Mouse (Mus musculus): ENCODE data around the gene Gm45062.
"Not testable (repeated sequence)": the region's sequence is repeated elsewhere in the genome, so short reads cannot be mapped to it uniquely, and the experiment has no call there.

The Gm45062 gene

DNA sequence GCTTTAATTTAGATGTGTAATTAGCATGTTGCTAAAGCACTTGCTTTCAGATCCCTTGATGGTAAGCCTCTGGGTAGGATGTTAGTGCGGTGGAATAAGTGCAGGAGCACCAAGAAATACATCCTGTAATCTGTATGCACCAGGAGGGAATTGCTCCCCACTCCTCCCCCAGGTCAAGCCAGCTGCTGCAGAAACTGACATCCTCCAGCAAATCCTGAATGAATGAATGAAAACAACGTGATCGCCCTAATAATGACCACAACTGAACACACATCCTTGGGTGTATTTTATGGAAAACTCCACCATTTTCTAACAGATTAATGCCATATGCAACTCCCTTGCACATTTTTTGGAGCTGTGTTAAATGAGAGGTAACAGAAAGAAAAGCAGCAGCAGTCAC is 252.2 kb downstream of the Gm45062 start:
- DNase-seq, result no peak

DNA sequence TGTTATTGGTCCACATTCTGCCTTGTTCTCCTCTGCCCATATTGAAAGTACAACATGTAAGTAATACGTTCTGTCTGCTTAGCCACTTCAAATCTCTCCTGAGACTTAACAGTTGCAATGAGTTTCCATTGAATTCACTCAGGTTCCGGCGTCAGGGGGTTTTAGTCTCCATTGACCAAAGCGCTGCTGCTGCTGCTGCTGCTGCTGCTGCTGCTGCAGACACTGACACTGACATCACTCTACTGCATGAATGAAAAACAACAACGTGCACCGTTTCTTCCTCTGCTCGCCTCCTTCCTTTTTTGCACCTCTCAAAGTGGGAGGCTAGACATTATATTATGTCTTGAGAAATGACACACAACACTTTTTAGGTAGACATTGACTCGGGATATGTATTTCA is 253.2 kb downstream of the Gm45062 start:
- no peak for DNase-seq

- DNase-seq, result no peak
These were observed 260.4 kb downstream of the Gm45062 start for GRCm38 (mm10) chr6:8519687-8520086.

- DNase-seq, result no peak
These were observed 262.0 kb downstream of the Gm45062 start for GRCm38 (mm10) chr6:8521231-8521630.

GRCm38 (mm10) chr6:8524717-8525116 is 265.5 kb downstream of the Gm45062 start:
- DNase-seq, result no peak

DNA sequence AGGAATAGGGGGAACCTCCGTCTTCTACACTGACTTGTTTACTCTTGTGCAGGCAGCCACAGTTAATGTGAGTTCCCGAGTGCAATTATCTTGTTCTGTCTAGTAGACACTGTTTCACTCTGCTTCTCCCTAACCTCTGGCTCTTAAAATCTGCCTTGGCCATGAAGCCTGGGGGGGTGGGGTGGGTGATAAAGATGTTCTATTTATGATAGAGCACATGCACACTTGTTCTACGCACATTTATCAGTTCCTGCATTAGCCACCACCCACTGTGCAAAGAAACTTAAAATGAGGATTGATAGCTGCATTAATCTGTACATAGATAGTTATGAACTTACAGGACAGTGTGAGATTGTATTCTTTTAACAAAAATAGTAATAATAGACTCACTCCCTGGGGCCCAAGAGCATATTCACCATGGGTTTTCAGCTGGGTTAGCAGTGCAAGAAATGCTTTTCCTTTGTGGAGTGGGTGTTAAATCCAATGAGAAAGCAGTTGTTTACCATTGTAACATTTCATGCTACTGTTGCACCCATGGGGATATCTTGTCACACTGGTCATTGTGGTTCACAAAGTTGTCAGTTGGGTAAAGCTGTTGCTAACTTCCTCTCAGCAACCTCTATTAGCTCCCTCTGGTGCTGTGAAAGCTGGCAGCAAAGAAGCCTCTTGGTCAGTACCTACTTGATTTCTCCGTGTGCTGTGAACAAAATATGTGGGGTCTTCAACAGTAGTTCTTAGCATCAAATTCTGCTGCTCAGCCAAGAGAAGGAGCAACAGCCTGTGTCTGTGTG is 272.0 kb downstream of the Gm45062 start:
- no peak for DNase-seq

DNA sequence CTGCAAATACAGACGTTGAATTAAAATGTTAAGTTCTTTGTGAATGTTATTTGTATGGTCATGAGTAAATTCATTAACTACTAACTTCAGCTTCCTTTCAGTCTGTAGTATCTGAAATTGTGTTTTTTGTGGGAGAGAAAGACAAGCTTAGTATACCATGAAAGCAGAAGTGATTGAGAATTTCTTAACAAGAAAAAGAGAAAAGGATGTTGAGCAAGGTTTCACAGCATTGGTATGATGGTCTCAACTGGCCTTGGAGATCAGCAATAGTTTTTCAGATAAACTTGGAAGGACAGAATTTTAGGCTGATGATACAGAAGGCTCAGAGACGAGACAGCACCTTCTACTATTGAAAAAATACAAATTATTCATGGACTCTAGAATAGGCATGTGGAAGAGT is 277.7 kb downstream of the Gm45062 start:
- DNase-seq, result no peak

GRCm38 (mm10) chr6:8541531-8541930 is 282.3 kb downstream of the Gm45062 start:
- DNase-seq, result not testable (repeated sequence)

GRCm38 (mm10) chr6:8544822-8545221 is 285.6 kb downstream of the Gm45062 start:
- DNase-seq, result no peak

DNA sequence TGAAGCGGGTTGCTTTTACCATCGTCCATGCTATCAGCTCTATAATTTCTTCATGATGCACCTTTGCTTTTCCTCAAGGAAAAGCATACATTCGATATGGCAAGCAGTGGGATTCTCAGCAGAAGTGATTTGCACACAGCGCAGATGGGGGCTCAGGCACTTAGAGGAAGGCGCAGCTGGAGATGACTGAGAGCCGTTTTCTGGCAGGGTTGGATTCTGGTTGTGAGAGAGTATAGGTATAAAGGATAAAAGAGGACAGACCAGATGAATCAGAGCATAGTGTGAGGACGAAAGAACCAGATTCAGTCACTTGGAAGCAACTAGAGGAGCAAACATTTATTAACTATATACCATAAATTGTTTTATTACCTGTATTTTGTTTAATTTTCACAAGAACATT is 286.5 kb downstream of the Gm45062 start:
- DNase-seq, result no peak

DNA sequence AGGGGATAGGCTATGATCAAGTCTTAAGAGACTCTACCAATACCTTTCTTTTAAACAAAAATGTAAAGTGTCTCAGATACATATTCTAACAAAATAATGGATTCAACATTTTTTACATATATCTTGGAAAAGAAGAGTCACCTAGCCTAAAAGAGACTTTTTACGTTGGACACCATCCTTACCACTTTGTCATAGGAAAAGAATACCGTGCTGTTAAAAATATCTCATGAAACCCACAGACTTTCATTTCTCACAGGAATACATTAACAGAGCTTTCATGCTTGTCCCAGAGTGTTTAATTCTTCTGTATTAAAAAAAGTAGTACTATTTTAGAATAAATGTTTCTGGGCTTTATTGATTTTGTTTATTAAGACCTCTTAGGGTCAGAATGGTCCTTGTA is 291.9 kb downstream of the Gm45062 start:
- no peak for DNase-seq

GRCm38 (mm10) chr6:8556849-8557571 is 297.8 kb downstream of the Gm45062 start:
- DNase-seq, result no peak

DNA sequence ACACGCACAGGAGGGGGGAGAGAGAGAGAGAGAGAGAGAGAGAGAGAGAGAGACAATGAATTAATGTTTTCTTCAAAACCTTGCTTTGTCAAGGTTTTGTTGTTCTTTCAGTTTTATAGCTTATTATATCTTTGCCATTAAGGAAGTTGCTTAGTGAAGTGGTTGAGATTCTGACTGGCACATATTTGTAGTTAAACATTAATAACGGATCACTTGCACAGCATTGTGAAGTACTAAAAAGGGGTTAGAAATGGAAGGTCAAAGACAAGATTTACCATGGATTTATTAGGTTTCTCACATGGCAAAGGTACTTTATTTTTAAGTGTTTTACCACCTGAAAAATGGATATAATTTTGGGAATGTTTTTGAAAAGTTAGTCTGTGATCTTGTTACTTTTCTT is 301.4 kb downstream of the Gm45062 start:
- no peak for DNase-seq

DNA sequence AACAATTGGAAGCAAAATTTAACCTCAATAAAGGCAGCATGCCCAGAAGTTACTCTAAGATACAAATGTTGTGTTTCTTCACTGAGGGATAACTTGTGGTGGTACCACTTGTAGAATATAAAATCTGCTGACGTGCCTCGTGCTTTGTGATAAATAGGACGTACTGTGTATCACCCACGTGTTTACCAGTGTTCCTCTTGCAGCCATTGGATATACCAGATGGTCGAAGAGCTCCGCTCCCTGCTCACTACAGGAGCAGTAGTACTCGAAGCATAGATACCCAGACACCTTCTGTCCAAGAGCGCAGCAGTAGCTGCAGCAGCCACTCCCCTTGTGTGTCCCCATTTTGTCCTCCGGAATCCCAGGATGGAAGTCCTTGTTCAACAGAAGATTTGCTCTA is 323.1 kb downstream of the Gm45062 start:
- DNase-seq, result no peak

- no peak for DNase-seq
These were observed 324.6 kb downstream of the Gm45062 start for GRCm38 (mm10) chr6:8583892-8584291.

DNA sequence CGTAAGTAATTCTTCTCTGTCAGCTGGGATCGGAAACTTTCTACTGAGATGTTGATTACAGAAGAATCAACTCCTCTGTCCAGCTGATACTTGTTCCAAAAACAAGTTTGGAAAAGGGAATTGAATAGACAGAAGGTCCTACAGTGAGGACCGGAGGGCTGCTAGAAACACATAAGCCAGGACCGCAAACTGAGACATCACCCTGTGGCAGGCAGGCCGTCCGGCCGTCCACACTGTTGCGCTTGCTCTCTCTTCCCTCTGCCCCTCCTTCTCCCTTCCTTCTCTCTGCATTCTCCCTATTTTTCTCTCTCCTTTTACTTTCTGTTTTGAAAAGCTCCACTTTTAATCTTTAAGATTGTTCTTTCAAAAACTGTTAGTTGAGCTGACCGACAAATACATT is 332.4 kb downstream of the Gm45062 start:
- no peak for DNase-seq

DNA sequence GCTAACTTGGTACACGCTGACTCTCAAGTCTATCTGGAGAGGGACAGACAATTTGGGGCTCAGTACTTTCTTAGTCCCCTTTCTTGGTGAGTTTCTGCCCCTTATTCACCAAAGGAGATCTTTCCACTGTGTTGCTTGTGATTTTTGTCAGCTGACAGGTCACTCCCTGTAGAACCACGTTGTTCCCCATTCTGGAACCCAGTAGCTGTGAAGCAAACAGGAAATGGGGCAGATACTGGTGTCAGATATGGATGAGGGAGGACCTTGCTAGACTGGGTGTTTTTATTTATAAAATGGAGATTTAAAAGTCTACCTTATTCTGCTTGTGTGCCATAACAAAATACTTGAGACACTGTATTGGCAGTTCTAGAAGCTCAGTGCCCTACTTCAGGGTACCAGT is 358.1 kb downstream of the Gm45062 start:
- no peak for DNase-seq

- DNase-seq, result no peak
These were observed 360.5 kb downstream of the Gm45062 start for GRCm38 (mm10) chr6:8619582-8620350.

DNA sequence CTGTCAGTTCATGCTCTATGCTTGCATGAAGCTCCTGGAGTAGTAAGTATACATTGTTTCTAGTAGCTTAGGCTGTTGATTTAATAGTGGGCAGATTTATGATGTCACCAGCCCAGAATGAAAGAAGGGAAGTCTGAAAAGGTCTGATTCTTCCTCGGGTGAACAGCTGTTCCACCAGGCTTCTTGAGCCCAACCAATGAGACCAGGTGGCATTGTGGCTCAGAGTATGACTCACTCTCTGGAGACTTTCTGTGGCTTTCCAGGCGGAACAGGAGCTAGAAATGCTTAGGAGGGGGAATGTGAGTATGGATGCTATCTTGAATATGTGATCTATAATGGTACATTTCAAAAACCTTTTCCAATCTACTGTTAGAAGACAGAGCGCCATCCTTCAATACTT is 363.8 kb downstream of the Gm45062 start:
- DNase-seq, result no peak

- no peak for DNase-seq
These were observed 369.0 kb downstream of the Gm45062 start for GRCm38 (mm10) chr6:8628226-8628625.

DNA sequence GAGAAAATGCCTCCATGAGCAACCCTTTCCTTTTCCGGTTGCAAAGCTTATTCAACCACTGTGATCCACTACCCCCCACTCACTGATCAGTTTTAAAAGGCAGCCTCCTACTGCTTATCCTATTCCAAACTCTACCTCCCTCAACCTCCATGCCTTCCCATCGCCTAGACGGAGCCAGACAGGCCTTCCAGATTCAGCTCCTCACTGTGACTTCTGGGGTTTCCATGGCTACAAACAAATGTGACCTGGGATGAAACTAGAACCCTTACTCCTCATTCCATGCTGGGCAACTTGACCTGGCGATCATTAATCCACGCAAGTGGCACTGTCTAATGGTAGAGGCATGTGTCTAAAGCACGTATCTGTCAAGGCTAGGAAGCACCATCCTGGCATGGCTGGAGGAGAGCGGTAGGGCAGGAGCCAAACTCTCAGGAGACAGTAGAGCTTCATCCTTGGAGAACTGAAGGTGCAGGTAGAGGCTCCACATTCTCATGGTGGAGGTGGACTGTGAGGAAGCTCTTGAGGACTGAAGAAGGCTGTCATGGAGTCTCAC is 369.5 kb downstream of the Gm45062 start:
- no peak for DNase-seq

DNA sequence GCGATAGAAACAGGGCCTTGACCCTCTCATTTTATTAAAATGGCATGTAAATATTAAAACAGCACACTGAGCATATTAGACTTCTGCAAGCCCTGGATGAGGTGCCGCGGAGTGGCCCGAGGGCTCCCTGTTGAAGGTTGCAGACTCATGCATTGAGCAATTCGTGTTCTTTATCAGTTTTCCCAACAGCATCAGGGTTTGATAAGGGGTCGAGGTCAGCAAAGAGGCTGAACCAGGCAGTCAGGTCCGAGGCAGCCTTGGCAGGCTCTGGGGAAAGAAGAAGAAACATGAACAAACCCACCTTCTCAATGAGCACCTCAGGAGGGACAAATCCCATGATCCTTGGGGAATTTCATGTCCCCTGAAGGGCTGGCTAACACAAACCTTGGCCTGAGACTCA is 371.3 kb downstream of the Gm45062 start:
- DNase-seq, result no peak

- no peak for DNase-seq
These were observed 372.1 kb downstream of the Gm45062 start for GRCm38 (mm10) chr6:8631362-8631761.

Measured in lung, postnatal 14 days (tissue).